1 mouse cellular context compared by ENCODE assay signal in genomic region chr1:75499441-75499840, GRCm38 (mm10).
TF ChIP-seq lines count a peak whose summit lies in the region.

No protein-coding gene starts in this region.

TF ChIP-seq in C2C12, 6 proteins besides CTCF, POLR2A, EP300 and RAD21:
- TF ChIP-seq MYOD1 (IDR thresholded peaks at IDR 0.05; ENCODE audit: control insufficient read depth, insufficient read length, low read depth), result no peak
- TF ChIP-seq CEBPB (IDR thresholded peaks at IDR 0.05; ENCODE audit: low read depth), result no peak
- no peak for TF ChIP-seq USF1 (IDR thresholded peaks at IDR 0.05; ENCODE audit: low read depth)
